Mouse (Mus musculus) heart, embryonic 14.5 days (tissue): ENCODE data around the gene Paqr3. TPM values are rescaled to one million over a fixed set of nuclear protein-coding genes. Genes with fewer than 3 reads are reported as not detected.

Experiments
- ATAC-seq: fragments of 200-750 bp; cut with Nextera tagmentation; 2 replicates; pipeline ENCODE4 v1.8.0; 2017; ENCODE audit warnings: low read depth, moderate TSS enrichment; ENCODE audit not compliant: insufficient number of reproducible peaks, insufficient read depth, low FRiP score
- H3K27ac ChIP-seq, 2 experiments: fragments of 200-500 bp in 1 of 2; fragments of 300-500 bp in 1 of 2; sonication (generic) in 1 of 2; replicated peaks in 1 of 2; 2 replicates each; pipeline ENCODE4 v1.5.1; 2012 to 2014; ENCODE audit warnings: low read depth in 2 of 2, low read length in 2 of 2, control low read depth in 1 of 2, mild to moderate bottlenecking in 1 of 2, mixed read lengths in 1 of 2; ENCODE audit not compliant: control insufficient read depth in 1 of 2, insufficient read depth in 1 of 2
- H3K27me3 ChIP-seq: fragments of 300-500 bp; sonication (generic); 2 replicates; pipeline ENCODE4 v1.6.1; 2014; ENCODE audit warnings: mild to moderate bottlenecking, low read length, control low read depth; ENCODE audit not compliant: control insufficient read depth, insufficient read depth
- H3K36me3 ChIP-seq: fragments of 300-500 bp; sonication (generic); 2 replicates; pipeline ENCODE4 v1.6.1; 2014; ENCODE audit warnings: mild to moderate bottlenecking, control low read depth, low read length, mixed read lengths; ENCODE audit not compliant: control insufficient read depth, insufficient read depth
- H3K4me1 ChIP-seq, 2 experiments: fragments of 200-500 bp in 1 of 2; fragments of 300-500 bp in 1 of 2; sonication (generic) in 1 of 2; 2 replicates each; pipeline ENCODE4 v1.6.1; 2012 to 2014; ENCODE audit warnings: low read length in 2 of 2, control low read depth in 1 of 2, mixed read lengths in 1 of 2; ENCODE audit not compliant: control insufficient read depth in 2 of 2, insufficient read depth in 2 of 2
- H3K4me2 ChIP-seq: fragments of 300-500 bp; sonication (generic); 2 replicates; pipeline ENCODE4 v1.6.1; 2014; ENCODE audit warnings: mild to moderate bottlenecking, low read length
- H3K4me3 ChIP-seq, 2 experiments: fragments of 200-500 bp in 1 of 2; fragments of 300-500 bp in 1 of 2; sonication (generic) in 1 of 2; 2 replicates each; pipeline ENCODE4 v1.5.1; 2012 to 2014; ENCODE audit warnings: low read length in 2 of 2, mild to moderate bottlenecking in 2 of 2, control low read depth in 1 of 2, low read depth in 1 of 2, moderate library complexity in 1 of 2; ENCODE audit not compliant: control insufficient read depth in 1 of 2, insufficient read depth in 1 of 2
- H3K9ac ChIP-seq: fragments of 300-500 bp; sonication (generic); 2 replicates; pipeline ENCODE4 v1.6.1; 2014; ENCODE audit warnings: mild to moderate bottlenecking, low read length
- H3K9me3 ChIP-seq: fragments of 300-500 bp; sonication (generic); 2 replicates; pipeline ENCODE4 v1.6.1; 2016; ENCODE audit warnings: low read length, control low read depth; ENCODE audit not compliant: control insufficient read depth
- WGBS: fragments of 180-500 bp; shearing (Covaris S2); extraction: QIAGEN DNeasy Blood & Tissue Kit; methylation state at CpG from one replicate; pipeline ENCODE4 v1.1.7; 2014; 5-methylcytosine and 5-hydroxymethylcytosine counted together
- polyA plus RNA-seq: library from polyadenylated mRNA; unstranded; fragments of >200 nt; fragmentation: Nextera tagmentation; extraction: Ambion mirVana; gene quantifications from 2 replicates; pipeline ENCODE4 v1.2.1, GENCODE M21; 2014

The Paqr3 gene
- polyA plus RNA-seq, 1 experiment from 2014 or later, result 2.6 TPM

DNA sequence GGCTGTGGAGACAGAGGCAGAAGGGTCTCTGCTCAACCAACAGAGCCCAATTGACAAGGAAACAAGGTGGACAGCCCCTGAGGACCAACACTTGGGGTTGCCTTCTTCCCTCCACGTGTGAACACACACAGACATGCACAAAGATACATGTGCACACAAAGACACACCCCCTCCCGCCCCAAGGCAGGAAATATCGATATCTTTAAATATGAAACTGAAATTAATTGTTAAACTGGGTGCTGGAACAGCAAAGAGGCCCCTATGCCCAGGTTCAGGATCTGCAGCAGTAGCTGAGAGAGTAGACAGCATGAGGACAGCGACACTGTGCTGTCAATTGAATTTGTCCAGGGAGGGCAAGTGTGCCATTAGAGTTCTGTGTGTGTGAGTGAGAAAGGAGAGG is 45.6 kb downstream of the Paqr3 start:
- no peak for ATAC-seq

DNA sequence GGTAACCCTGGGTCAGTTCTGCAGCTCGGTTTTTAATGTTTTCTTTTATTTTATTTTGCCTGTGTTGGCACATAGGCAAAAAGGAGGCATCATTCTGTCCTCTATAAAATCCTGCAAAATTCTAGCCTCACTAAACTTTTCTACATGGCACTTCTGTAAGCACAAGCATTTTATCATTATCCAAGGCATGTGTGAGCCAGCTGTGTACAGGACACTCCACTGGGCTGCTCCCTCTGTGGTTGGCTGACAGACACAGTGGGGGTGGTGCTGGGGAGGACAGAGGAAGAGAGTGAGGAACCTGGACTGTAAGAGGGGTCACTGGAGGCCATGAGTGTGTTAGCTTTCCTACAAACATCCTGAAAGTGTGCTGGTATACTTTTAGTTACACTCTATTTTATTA is 49.4 kb downstream of the Paqr3 start:
- peaks cover 28% of the 10 kb centered on the region for H3K36me3 ChIP-seq
- no peaks in the 10 kb centered on the region for H3K9me3 ChIP-seq
- H3K4me2 ChIP-seq, result no peak overlapping the region
- no peak overlapping the region for H3K4me3 ChIP-seq
- WGBS, result 58% methylated on average over 1 of the region's 1 CpGs
- H3K27ac ChIP-seq, result no peak overlapping the region
- no peaks in the 10 kb centered on the region for H3K27me3 ChIP-seq
- no peak for ATAC-seq
- peaks cover 8 to 9% of the 10 kb centered on the region in 2 experiments; a peak in 2 of 4 replicates for H3K4me1 ChIP-seq
- H3K9ac ChIP-seq, result no peak overlapping the region

More for the DNA sequence above, 45.6 kb downstream of the Paqr3 start:
- H3K36me3 ChIP-seq, result peaks cover 41% of the 10 kb centered on the region
- H3K27me3 ChIP-seq, result no peaks in the 10 kb centered on the region
- WGBS, result 89% methylated on average over 4 of the region's 4 CpGs
- no peak overlapping the region for H3K4me2 ChIP-seq
- H3K4me3 ChIP-seq, result no peak overlapping the region
- peaks cover 8 to 9% of the 10 kb centered on the region in 2 experiments; a peak in 2 of 4 replicates for H3K4me1 ChIP-seq
- no peaks in the 10 kb centered on the region for H3K9me3 ChIP-seq
- H3K9ac ChIP-seq, result no peak overlapping the region
- no peak overlapping the region for H3K27ac ChIP-seq

DNA sequence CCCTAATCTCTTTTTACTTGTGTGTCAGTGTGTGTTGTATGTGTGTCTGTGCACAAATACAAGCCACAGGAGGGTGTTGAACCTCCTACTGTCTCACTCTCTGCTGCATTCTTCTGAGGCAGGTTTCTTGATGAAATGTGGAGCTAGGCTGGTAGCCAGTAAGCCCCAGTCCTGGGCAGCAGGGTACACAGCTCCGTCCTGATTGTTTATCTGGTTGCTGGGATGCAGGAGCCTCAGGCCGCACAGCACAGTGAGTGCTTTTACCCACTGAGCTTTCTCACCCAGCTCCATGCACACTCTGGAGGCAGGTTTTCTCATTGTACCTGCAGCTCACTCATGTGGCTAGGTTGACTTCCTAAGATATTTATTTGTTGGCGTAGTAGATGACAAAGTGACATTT is 50.5 kb downstream of the Paqr3 start:
- H3K4me1 ChIP-seq, result peaks cover 8 to 9% of the 10 kb centered on the region in 2 experiments; a peak in 2 of 4 replicates
- peaks cover 33% of the 10 kb centered on the region for H3K36me3 ChIP-seq
- H3K4me3 ChIP-seq, result no peak overlapping the region
- no peak overlapping the region for H3K27ac ChIP-seq
- H3K9me3 ChIP-seq, result no peaks in the 10 kb centered on the region
- ATAC-seq, result no peak
- H3K27me3 ChIP-seq, result no peaks in the 10 kb centered on the region
- H3K9ac ChIP-seq, result no peak overlapping the region
- H3K4me2 ChIP-seq, result no peak overlapping the region
- WGBS, result 62% methylated on average over 3 of the region's 3 CpGs

DNA sequence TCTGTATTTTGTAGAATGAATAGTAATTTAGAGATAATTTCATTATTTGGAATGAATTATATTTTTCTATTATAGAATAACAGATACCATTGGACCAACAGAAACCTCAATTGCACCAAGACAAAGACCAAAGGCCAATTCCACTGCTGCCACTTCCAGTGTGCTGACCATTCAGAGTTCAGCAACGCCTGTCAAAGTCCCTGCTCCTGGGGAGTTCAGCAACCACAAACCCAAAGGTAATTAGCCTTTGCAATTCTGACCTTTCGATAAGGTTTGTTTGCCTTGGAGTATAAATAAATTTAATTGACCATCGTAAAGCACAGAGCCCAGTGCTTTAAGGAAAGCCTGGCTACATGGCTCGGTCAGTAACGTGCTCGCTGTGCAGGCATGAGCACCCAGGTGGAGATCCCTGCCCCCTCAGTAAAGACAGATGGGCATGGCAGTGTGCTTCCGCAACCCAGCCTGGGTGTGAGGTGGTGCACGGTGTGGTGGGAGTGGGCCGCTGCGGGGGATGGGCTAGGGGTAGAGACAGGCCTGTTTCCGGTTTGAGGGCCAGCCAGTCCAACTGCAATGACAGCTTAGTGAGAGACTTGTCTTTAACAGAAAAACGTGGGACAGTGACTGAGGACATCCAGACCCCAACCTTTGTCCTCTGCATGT is 54.5 kb downstream of the Paqr3 start:
- no peaks in the 10 kb centered on the region for H3K9me3 ChIP-seq
- H3K36me3 ChIP-seq, result peaks cover 33% of the 10 kb centered on the region
- ATAC-seq, result no peak

DNA sequence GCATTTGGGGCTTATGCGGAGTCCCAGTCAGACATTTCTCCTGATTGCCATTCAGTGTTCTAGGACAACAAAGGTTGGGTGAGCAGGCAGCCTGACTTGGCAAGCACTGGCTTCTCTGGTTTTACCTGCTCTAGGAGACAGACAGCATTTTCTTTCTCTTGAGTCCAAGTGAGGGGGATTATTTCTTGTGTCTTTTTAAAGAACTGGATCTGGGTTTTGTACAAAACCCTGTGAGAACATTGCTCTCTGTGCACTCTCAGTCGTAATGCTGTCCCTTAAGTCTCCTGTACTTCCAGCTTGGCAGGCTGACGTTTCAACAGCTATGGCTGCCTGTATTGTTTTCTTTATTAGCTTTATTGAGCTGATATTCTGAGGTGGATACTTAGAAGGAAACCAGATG is 55.0 kb downstream of the Paqr3 start:
- no peak overlapping the region for H3K4me2 ChIP-seq
- peaks cover 30% of the 10 kb centered on the region for H3K36me3 ChIP-seq
- ATAC-seq, result no peak
- H3K4me3 ChIP-seq, result no peak overlapping the region
- WGBS, result 85% methylated on average over 3 of the region's 3 CpGs
- H3K4me1 ChIP-seq, result 0 out of 4 replicates have a peak, but pooled peaks cover 0 to 2% of the 10 kb centered on the region in 2 experiments
- H3K9me3 ChIP-seq, result no peaks in the 10 kb centered on the region
- H3K27ac ChIP-seq, result no peak overlapping the region
- no peak overlapping the region for H3K9ac ChIP-seq
- H3K27me3 ChIP-seq, result no peaks in the 10 kb centered on the region

More for the DNA sequence above, 54.5 kb downstream of the Paqr3 start:
- Histone ChIP-seq H3K4me1 (0 out of 4 replicates have a peak, but pooled peaks cover 0 to 2% of the 10 kb centered on the region in 2 experiments), H3K27me3 (no peaks in the 10 kb centered on the region), H3K4me3 (no peak overlapping the region), H3K27ac (no peak overlapping the region), H3K9ac (no peak overlapping the region), H3K4me2 (no peak overlapping the region)
- 85% methylated on average over 12 of the region's 12 CpGs for WGBS

DNA sequence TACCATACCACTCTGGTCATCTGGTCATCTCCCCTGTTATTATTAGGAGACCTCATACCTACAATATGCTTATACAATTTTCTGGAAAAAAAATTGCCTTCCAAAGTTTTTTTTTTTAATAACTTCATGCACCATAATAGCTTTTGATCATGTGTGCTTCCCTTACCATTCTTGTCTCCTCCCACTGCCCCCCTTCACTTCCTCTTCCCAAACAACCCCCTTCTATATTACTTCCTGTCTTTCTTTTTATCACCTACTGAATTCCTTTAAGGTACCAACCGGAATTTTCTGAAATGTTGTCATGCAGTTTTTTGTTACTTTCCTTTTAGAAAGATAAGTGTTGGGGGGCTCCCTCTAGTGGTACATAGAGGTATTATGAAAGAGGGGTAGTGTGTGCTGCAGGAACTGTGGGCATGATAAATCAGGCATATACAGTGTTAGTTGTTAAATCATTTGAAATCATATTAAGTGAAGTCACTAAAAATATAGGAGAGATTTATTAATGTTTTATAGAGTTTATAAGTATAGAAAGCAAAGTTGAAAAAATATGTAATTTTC is 55.8 kb downstream of the Paqr3 start:
- 19% methylated on average over 1 of the region's 1 CpGs for WGBS
- no peaks in the 10 kb centered on the region for H3K27me3 ChIP-seq
- H3K27ac ChIP-seq, result no peak overlapping the region
- H3K9ac ChIP-seq, result no peak overlapping the region
- no peak for ATAC-seq
- no peaks in the 10 kb centered on the region for H3K9me3 ChIP-seq
- no peaks in the 10 kb centered on the region for H3K4me1 ChIP-seq
- H3K4me2 ChIP-seq, result no peak overlapping the region
- H3K36me3 ChIP-seq, result peaks cover 30% of the 10 kb centered on the region
- H3K4me3 ChIP-seq, result no peak overlapping the region

DNA sequence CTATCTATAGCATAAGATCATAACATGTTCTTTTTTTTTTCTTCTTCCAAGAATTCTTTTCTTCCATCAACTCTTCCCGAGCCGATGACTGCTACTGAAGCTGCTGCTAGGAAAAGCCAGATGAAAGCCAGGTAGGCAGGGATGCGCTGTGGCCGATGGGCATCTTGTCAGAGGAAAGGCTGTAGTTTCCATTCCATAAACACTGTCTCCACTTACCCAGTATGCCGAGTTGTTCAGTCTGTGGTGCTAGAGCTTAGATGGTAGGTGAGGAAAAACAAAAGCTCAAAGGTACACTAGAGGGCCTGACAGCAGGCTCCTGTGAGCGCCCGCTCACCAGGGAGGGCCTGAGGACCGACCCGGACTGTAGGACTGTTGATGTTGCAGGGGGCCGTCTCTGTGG is 56.6 kb downstream of the Paqr3 start:
- H3K4me1 ChIP-seq, result 0 out of 4 replicates have a peak, but pooled peaks cover 0 to 2% of the 10 kb centered on the region in 2 experiments
- no peaks in the 10 kb centered on the region for H3K27me3 ChIP-seq
- no peak overlapping the region for H3K4me3 ChIP-seq
- H3K4me2 ChIP-seq, result no peak overlapping the region
- 79% methylated on average over 10 of the region's 10 CpGs for WGBS
- peaks cover 30% of the 10 kb centered on the region for H3K36me3 ChIP-seq
- no peaks in the 10 kb centered on the region for H3K9me3 ChIP-seq
- no peak overlapping the region for H3K9ac ChIP-seq
- no peak for ATAC-seq
- no peak overlapping the region for H3K27ac ChIP-seq
